23 mouse cellular contexts compared by ENCODE assay signal in the genomic region with DNA sequence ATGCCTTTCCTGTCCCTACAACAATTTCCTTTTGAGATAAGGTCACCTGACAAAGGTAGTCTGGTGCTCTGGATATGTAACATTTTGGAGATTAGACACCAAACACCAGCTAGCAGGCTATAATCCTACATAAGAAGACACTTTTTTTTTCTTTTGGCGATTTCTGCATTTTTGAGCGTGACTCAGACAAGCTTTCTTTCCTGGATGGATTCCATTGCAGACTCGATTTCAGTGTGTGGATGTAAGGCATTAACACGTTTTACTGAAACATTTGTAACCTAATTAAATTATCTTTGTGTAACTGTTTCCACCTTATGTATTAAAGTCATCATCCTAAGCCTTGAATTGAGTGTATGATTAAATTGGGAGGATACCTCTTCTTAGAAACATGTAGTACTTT. TPM values are rescaled to one million over a fixed set of nuclear protein-coding genes. Genes with fewer than 3 reads are reported as not detected.
"Had no signal": no experiment of that assay in that cellular context is flagged by ENCODE, and none has a peak within 500 bp of the region (broad histone marks: within the 10 kb centered on the region; RNA-seq: fewer than 3 reads in every experiment).

No protein-coding gene starts in this region.

- DNase-seq: cerebellum, adult 8-10 months; cerebellum, adult 9-10 months; cerebellum, adult 9-11 months; cerebellum, postnatal 10 days; cerebellum, postnatal 14 days; cerebellum, postnatal 25 days; cerebellum, postnatal 36 days; embryo, embryonic 11 days; forebrain, postnatal 0 days; gastrocnemius, adult 2 months; gastrocnemius, postnatal 10 days; gastrocnemius, postnatal 14 days; gastrocnemius, postnatal 25 days; gastrocnemius, postnatal 36 days; heart, adult 11 months; heart, adult 18-20 months; heart, adult 2 months had no signal

- ATAC-seq: forebrain, embryonic 13.5 days; forebrain, embryonic 14.5 days; forebrain, embryonic 15.5 days; forebrain, embryonic 16.5 days; forebrain, postnatal 0 days had no signal

RNA-seq across cellular contexts. Expression of gene Ncam2, which starts 7.9 kb away (rescaled TPM):
- total RNA-seq: common myeloid progenitor, adult 5-6 weeks; gastrocnemius, adult 2 months; gastrocnemius, postnatal 36 days; granulocyte monocyte progenitor cell, adult 5-6 weeks had no signal
